Mouse (Mus musculus): ENCODE results near the gene Agrp.
"Not testable (repeated sequence)": the region's sequence is repeated elsewhere in the genome, so short reads cannot be mapped to it uniquely, and the experiment has no call there.

Gene Agrp

GRCm38 (mm10) chr8:105596362-105597034, 40.7 kb downstream of the Agrp start:
- DNase-seq, result peak; percentile 61 to 71

GRCm38 (mm10) chr8:105594451-105595242, 42.5 kb downstream of the Agrp start:
- no peak for DNase-seq

DNA sequence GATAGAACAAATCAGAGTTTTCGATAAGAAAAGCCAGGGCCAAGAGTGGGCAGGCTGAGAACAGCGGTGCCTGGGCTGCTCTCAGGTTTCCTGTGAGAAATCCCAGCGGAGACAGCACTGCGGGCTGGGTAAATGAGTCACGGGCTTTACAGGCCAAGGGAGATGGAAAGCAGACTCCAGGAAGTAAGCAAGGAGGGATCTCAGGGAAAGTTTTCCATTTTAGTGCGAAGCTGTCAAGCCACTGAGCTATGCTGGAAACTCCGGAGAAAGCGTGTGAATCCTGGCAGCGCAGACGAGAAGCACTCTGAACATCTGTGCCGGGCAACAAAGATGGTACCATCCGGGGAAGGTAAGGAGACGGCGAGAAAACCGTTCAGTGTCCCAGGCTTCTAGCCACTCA, 43.3 kb downstream of the Agrp start:
- DNase-seq, result no peak

- DNase-seq, result no peak
Measured at GRCm38 (mm10) chr8:105592431-105592830, 44.8 kb downstream of the Agrp start.

GRCm38 (mm10) chr8:105579719-105580118, 57.5 kb downstream of the Agrp start:
- no peak for DNase-seq

DNA sequence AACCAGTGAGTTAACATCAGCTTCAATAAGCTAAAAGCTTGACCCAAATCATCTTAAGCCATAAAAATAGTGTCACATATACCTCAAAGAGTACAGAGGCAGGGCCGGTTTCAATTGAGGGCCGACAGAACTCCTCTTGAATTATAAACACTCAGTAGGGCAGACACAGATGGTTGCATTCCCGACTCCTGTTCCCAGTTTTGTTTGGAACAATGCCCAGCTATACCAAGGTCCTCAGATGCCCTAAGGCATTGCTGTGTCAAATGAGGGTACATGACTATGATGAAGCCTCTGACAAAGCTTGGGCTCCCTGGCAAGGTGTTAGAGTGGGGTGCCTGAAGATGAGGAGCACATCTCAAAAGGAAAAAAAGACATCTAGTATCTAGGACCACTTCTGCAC, 61.7 kb downstream of the Agrp start:
- DNase-seq, result peak; percentile 41 to 65

- DNase-seq, result no peak
Measured at GRCm38 (mm10) chr8:105574741-105575140, 62.5 kb downstream of the Agrp start.

GRCm38 (mm10) chr8:105573427-105573826, 63.8 kb downstream of the Agrp start:
- DNase-seq, result peak; percentile 69

DNA sequence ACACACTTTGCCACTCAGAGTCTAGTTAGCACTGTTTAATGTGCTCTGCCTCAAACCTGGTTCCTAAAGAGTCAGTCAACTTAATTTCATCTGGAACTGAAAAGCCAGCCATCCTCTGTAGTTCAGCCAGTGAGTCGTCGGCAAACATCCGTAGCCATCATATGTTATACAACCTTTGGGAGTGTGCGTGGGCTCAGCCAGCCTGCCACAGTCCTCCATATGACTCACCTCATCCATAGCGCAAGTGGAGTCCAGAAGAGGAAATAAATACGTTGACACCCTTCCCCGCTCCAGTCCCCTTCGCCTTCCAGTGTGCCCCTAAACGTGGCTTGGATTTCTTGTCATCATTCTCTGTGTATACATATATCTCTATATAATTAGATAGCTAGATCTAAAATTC, 65.4 kb downstream of the Agrp start:
- DNase-seq, result no peak

- DNase-seq, result peak; percentile 37 to 50
Measured at GRCm38 (mm10) chr8:105566703-105567595, 70.2 kb downstream of the Agrp start.

DNA sequence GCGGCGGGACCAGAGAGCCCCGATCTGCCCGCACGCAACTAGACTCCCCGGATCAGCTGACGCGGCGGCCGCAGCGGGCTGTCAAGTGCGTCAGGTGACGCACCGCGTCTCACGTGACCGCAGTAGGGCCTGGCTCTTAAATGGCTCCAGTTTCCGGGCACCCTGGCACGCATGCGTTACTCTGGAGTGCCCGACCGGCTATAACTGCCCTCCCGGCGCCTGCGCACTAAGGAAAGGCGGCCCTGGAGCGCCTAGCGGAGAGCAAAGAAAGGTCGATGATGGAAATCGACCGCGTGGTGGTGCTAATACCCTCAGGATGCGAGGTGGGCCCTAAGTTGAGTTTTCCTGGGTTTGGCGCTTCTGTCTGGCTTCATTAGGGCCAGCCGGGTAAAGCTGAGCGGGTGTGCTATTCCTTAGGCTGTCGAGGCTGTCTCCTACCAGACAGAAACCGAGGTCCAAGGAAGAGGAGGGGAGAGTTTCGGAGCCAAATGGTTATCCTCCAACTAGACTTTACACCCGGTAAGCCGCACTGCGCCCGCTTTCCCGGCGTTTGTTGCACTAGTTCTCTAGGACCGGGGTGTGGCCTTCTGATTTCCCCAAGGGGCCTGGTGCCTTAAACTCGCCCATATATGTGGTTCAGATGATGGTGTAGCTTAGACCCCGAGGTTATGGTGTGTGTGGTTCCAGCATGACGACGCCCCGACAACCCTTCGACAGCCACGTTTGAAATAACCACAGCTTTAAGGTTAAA, 71.1 kb downstream of the Agrp start, which contains the start of gene Atp6v0d1:
TSS of gene Atp6v0d1 (minus strand) at position 96 of the 751 bp plus-strand sequence.
- DNase-seq, result peak; percentile 99 to 100

- DNase-seq, result no peak
Measured at GRCm38 (mm10) chr8:105565401-105565881, 71.8 kb downstream of the Agrp start.

GRCm38 (mm10) chr8:105564573-105565229, 72.5 kb downstream of the Agrp start:
- DNase-seq, result not testable (repeated sequence)

GRCm38 (mm10) chr8:105563871-105564270, 73.3 kb downstream of the Agrp start:
- DNase-seq, result no peak

DNA sequence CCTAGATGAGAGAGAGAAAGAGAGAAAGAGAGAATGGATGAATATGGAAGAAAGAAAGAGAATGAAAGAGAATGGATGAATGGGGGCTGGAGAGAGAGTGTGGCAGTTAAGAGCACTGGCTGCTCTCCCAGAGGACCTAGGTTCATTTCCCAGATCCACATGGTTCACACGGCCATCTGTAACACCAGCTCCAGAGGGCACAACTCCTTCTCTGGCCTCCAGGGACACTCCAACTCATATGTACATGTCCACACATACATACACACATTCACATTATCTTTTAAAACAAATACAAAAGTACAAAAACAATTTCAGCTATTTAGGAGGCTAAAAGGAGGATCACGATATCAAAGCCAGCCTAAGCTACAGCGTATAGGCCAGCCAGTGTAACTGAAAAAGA, 74.3 kb downstream of the Agrp start:
- no peak for DNase-seq

- no peak for DNase-seq
Measured at GRCm38 (mm10) chr8:105555230-105555629, 82.0 kb downstream of the Agrp start.

DNA sequence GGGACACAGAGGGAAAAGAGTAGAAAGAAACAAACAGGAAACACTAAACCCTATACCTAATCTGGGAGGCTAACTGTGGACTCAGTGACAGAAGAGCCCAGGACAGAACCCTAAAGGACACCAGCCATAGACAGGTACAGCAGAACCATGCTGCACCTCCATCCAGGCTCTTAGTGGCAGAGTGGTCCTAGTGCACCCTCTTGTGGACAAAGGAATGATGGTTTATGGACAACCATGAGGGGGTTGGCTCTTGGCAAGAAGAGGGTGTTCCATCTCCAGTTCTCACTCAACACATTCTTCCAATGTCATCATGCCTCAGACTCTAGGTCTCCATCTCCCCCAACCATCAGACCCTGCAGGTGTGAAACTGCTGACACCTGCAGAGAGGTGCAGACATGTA, 83.1 kb downstream of the Agrp start:
- peak; percentile 89 to 93 for DNase-seq

- no peak for DNase-seq
Measured at GRCm38 (mm10) chr8:105552824-105553223, 84.4 kb downstream of the Agrp start.

GRCm38 (mm10) chr8:105552032-105552431, 85.2 kb downstream of the Agrp start:
- DNase-seq, result no peak

GRCm38 (mm10) chr8:105550083-105550482, 87.1 kb downstream of the Agrp start:
- no peak for DNase-seq

DNA sequence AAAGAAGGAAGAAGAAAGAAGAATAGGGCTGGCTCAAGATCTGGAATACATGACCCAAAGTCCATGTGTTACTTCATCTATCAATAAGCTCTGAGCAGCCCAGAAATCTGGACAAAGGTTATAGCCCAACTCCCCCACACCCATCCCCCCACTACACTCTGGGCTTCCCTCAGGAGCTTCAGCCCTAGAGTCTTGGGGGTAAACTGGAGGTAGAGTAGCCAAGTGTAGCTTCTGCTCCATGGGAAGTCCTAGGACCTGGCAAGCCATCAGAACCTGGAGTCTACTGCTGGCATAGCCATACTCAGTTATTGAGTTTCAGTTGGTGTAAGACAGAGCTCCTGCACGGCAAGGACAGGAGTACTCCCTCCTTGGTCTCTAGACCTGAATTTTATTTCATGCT, 87.7 kb downstream of the Agrp start:
- no peak for DNase-seq
